Mouse (Mus musculus): ENCODE data around the gene Cadm2.

GRCm38 (mm10) chr16:66967686-66968085, 653.0 kb downstream of the Cadm2 start:
- TF ChIP-seq CTCF (IDR thresholded peaks at IDR 0.05; ENCODE audit: borderline replicate concordance, extremely low read depth, insufficient read depth, insufficient read length) (no peak), POLR2A (IDR thresholded peaks at IDR 0.05; ENCODE audit: borderline replicate concordance, extremely low read depth, insufficient read depth, insufficient read length, poor library complexity, severe bottlenecking) (no peak)

Measured in brain, embryonic 14.5 days (tissue).